Mouse (Mus musculus) limb, embryonic 11.5 days (tissue): ENCODE measurements at regions not wholly inside any gene's neighbourhood (a gene's known extent, or its start where the extent isn't known, plus 50 kb on each side); places are given as distances from the start of the nearest gene placed in this dataset.
"Not testable (repeated sequence)": the region's sequence is repeated elsewhere in the genome, so short reads cannot be mapped to it uniquely, and the experiment has no call there.

Source experiments
- ATAC-seq: fragments of 200-750 bp; cut with Nextera tagmentation; 2 replicates; pipeline ENCODE4 v1.8.0; 2017; ENCODE audit warnings: low read depth; ENCODE audit not compliant: insufficient number of reproducible peaks, low FRiP score, low TSS enrichment
- DNase-seq: peaks from one replicate; pipeline ENCODE4 v3.0.0-alpha.2; 2015; ENCODE audit warnings: low spot score
- H3K27ac ChIP-seq: fragments of 300-500 bp; sonication (generic); replicated peaks from 2 replicates; pipeline ENCODE4 v1.5.1; 2014; ENCODE audit warnings: low read depth, mild to moderate bottlenecking, low read length
- H3K27me3 ChIP-seq: fragments of 300-500 bp; sonication (generic); 2 replicates; pipeline ENCODE4 v1.6.1; 2014; ENCODE audit warnings: mild to moderate bottlenecking, low read length, mixed read lengths; ENCODE audit not compliant: control insufficient read depth, insufficient read depth
- H3K36me3 ChIP-seq: fragments of 300-500 bp; sonication (generic); 2 replicates; pipeline ENCODE4 v1.6.1; 2014; ENCODE audit warnings: mild to moderate bottlenecking, low read length, moderate library complexity, mixed read lengths; ENCODE audit not compliant: control insufficient read depth, insufficient read depth
- H3K4me1 ChIP-seq: fragments of 300-500 bp; sonication (generic); 2 replicates; pipeline ENCODE4 v1.6.1; 2014; ENCODE audit warnings: low read length, mixed read lengths; ENCODE audit not compliant: control insufficient read depth, insufficient read depth
- H3K4me2 ChIP-seq: fragments of 300-500 bp; sonication (generic); 2 replicates; pipeline ENCODE4 v1.6.1; 2014; ENCODE audit warnings: low read depth, mild to moderate bottlenecking, moderate library complexity; ENCODE audit not compliant: severe bottlenecking
- H3K4me3 ChIP-seq: fragments of 300-500 bp; sonication (generic); 2 replicates; pipeline ENCODE4 v1.5.1; 2014; ENCODE audit warnings: low read depth, low read length
- H3K9ac ChIP-seq: fragments of 300-500 bp; sonication (generic); 2 replicates; pipeline ENCODE4 v1.6.1; 2014; ENCODE audit warnings: mild to moderate bottlenecking, low read length
- H3K9me3 ChIP-seq: fragments of 300-500 bp; sonication (generic); 2 replicates; pipeline ENCODE4 v1.6.1; 2016; ENCODE audit warnings: low read length; ENCODE audit not compliant: control insufficient read depth
- WGBS: fragments of 180-500 bp; shearing (Covaris S2); extraction: QIAGEN DNeasy Blood & Tissue Kit; methylation state at CpG from one replicate; pipeline ENCODE4 v1.1.7; 2014; 5-methylcytosine and 5-hydroxymethylcytosine counted together

DNA sequence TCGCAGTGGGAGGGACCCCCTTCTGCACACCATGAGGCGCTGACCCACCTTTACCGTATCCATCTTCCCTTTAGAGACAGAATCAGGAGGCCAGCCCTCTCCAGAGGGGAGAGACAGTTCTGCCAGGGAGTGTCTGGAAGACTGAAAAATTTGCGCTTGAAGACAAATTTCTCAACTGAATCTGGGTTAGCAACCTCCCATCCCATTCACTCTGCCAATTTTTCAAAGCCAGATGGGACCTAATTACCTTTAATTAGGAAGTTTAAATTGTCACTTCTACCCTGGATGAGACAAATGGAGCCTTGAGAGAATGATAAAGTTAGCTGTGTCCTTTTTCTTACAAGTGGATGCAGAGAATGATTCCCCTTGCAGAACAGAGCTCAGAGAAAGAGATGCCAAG lies 70.2 kb upstream of the Lrpprc start:
- H3K4me2 ChIP-seq = no peak overlapping the region
- no peaks in the 10 kb centered on the region for H3K9me3 ChIP-seq
- DNase-seq (no peak), ATAC-seq (no peak)
- no peaks in the 10 kb centered on the region for H3K36me3 ChIP-seq
- H3K27me3 ChIP-seq = no peaks in the 10 kb centered on the region
- H3K9ac ChIP-seq = no peak overlapping the region
- WGBS = 73% methylated on average over 4 of the region's 4 CpGs
- 0 out of 2 replicates have a peak, but pooled peaks cover 2% of the 10 kb centered on the region for H3K4me1 ChIP-seq
- no peak overlapping the region for H3K27ac ChIP-seq
- no peak overlapping the region for H3K4me3 ChIP-seq

DNA sequence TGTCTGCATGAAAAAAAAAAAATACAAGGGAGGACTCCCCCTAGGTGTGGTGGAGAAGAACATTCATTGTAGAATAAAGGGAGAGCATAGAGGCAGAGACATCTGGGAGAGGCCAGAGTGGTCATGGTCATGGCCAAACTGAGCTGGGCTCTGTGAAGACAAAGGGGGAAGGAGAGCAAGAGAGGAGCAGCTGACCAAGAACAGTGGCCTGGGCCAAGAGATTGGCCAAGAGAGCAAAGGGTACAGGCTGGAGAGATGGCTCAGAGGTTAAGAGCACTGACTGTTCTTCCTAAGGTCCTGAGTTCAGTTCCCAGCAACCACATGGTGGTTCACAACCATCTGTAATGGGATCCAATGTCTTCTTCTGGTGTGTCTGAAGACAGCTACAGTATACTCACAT lies 73.6 kb upstream of the Lrpprc start:
- H3K27ac ChIP-seq, H3K9ac ChIP-seq, ATAC-seq, H3K27me3 ChIP-seq, H3K4me1 ChIP-seq, H3K4me2 ChIP-seq, H3K9me3 ChIP-seq, H3K4me3 ChIP-seq, DNase-seq, H3K36me3 ChIP-seq: not testable (repeated sequence)

DNA sequence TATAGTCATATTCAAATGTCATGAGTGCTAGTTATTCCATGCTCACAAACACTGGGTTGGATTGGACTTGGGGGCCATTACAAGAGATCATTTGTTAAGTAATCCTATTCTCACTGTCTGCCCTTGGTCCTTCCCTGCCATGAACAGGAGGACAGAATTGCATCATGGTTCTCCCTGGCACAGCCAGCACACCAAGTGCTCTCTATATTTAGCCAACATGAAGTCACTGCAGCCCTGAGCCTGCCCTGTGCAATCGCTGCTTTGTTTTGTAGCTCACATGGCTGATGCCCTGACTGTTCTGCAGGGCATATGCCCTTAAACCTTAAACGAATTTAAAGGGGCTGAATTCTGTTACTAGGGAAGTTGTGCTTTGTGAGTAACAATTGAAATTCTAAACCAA lies 74.6 kb upstream of the Lrpprc start:
- Histone ChIP-seq H3K9me3 (no peaks in the 10 kb centered on the region), H3K27me3 (no peaks in the 10 kb centered on the region), H3K4me2 (no peak overlapping the region), H3K4me3 (no peak overlapping the region), H3K4me1 (no peaks in the 10 kb centered on the region), H3K9ac (no peak overlapping the region), H3K36me3 (no peaks in the 10 kb centered on the region), H3K27ac (no peak overlapping the region)
- DNase-seq = no peak
- WGBS = 72% methylated on average over 2 of the region's 2 CpGs
- ATAC-seq = no peak

DNA sequence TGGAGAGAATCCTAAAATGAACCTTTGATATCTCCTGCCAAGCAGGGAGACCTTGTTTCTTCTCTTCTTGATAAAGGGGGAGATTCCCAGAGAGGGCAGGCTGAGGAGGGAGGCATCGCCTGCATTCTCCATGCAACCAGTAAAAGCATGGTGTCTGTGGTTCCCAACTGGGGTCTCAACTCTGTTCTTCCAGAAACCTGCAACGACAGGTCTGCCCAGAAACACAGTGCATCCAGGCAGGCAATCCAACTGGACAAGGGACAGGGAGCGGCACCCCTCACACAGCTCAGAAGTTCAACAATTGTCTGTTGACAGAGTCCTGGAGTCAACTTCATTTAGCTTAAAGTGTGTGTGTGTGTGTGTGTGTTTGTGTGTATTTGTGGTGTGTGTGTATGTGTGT lies 75.0 kb upstream of the Lrpprc start:
- H3K9me3 ChIP-seq = no peaks in the 10 kb centered on the region
- H3K4me3 ChIP-seq = no peak overlapping the region
- H3K9ac ChIP-seq = no peak overlapping the region
- H3K4me2 ChIP-seq = no peak overlapping the region
- 85% methylated on average over 3 of the region's 3 CpGs for WGBS
- H3K27ac ChIP-seq = no peak overlapping the region
- no peaks in the 10 kb centered on the region for H3K4me1 ChIP-seq
- ATAC-seq (no peak), DNase-seq (no peak)
- H3K27me3 ChIP-seq = no peaks in the 10 kb centered on the region
- H3K36me3 ChIP-seq = no peaks in the 10 kb centered on the region

DNA sequence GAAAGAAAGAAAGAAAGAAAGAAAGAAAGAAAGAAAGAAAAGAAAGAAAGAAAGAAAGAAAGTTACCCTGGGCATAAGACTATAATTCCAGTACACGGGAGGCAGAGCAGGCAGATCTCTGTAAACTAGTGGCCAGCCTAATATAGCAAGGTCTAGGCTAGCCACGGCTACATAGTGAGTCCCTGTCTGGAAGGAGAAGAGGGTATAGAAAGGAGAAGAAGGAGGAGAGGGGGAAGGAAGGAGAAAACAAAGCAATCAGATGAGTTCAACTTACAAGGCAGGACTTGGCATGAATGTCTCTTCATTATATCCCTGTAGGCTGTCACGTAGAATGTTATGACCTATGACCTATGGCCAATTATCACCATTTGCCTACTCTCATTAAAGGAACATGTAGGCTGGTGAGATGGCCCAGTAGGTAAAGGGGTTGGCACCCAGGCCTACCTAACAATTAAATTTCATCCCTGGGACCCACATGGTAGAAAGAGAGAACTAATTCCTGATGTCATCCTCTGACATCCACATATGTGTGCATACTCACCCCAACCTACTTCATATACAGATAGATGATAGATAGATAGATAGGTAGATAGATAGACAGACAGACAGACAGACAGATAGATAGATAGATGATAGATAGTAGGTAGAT lies 78.6 kb upstream of the Lrpprc start:
- Histone ChIP-seq H3K36me3 (no peaks in the 10 kb centered on the region), H3K27me3 (no peaks in the 10 kb centered on the region), H3K9me3 (no peaks in the 10 kb centered on the region), H3K4me2 (no peak overlapping the region), H3K4me3 (no peak overlapping the region), H3K27ac (no peak overlapping the region), H3K9ac (no peak overlapping the region), H3K4me1 (no peaks in the 10 kb centered on the region)
- no peak for ATAC-seq
- WGBS = 75% methylated on average over 3 of the region's 3 CpGs
- no peak for DNase-seq

DNA sequence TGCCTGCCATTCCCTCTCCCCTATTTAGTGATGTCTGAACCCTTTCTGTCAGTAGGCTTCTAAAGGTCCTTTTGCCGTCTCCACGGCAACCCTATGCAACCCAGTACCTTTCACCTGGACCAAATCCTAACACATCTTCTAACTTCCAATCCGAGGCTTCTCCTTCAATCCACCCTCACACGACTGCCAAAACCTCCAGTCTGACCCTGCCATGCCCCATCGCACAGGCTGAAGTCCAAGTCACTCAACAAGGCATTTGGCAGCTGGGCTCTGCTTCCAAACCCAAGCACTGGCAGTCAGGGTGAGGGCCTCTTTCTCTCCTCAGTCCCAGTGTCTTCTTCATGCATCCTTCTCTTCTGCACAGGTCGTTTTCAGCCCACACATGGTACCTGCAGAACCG lies 83.0 kb upstream of the Lrpprc start:
- DNase-seq = no peak
- Histone ChIP-seq H3K27ac (no peak overlapping the region), H3K4me1 (no peaks in the 10 kb centered on the region), H3K9me3 (no peaks in the 10 kb centered on the region), H3K4me2 (no peak overlapping the region), H3K36me3 (no peaks in the 10 kb centered on the region), H3K27me3 (no peaks in the 10 kb centered on the region), H3K9ac (no peak overlapping the region), H3K4me3 (no peak overlapping the region)
- no peak for ATAC-seq
- 86% methylated on average over 7 of the region's 7 CpGs for WGBS

DNA sequence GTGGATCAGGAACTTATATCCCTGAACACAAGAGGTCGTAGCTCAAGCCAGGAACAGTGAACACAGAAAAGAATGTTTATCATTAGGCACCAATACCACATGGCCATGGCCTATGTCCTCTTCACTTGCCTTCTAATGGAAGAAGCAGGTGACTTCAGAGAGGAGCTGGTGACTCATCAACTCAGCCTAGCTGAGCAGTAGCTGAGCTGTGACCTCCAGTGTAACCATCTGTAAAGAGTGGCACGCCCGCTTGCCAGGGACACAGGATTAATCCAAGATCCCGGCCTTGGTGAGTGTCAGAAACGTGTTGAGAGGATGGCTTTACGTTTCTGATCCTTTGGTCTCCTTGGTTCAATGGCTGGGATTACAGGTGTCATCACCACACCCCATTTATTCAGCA lies 82.0 kb upstream of the Ppm1b start:
- Histone ChIP-seq H3K9ac (no peak overlapping the region), H3K4me3 (no peak overlapping the region), H3K4me1 (no peaks in the 10 kb centered on the region), H3K27ac (no peak overlapping the region), H3K4me2 (no peak overlapping the region), H3K9me3 (no peaks in the 10 kb centered on the region), H3K36me3 (no peaks in the 10 kb centered on the region), H3K27me3 (no peaks in the 10 kb centered on the region)
- WGBS = 78% methylated on average over 6 of the region's 6 CpGs
- DNase-seq (no peak), ATAC-seq (no peak)

DNA sequence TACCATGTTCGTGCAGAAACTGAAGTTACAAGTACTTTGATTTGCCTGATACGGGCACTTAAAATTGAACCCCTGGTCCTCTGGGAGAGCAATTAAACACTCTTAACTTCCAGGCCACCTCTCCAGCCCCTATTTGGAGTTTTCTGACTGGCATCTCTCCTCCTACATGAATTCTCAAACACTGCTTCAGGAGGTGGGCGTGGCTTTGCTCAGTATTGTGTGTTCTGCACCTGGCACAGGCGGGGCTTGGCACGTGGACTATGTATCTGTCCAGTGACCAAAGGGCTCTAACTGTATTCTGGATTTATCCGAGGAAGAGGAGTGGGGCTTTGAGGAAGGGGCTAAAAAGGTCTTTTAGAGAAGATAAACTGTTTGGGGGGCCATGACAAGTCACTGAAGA lies 81.5 kb upstream of the Ppm1b start:
- no peaks in the 10 kb centered on the region for H3K9me3 ChIP-seq
- no peak for DNase-seq
- H3K9ac ChIP-seq = no peak overlapping the region
- no peaks in the 10 kb centered on the region for H3K4me1 ChIP-seq
- WGBS = 85% methylated on average over 6 of the region's 6 CpGs
- H3K4me3 ChIP-seq = no peak overlapping the region
- no peak for ATAC-seq
- H3K27ac ChIP-seq = no peak overlapping the region
- H3K36me3 ChIP-seq = no peaks in the 10 kb centered on the region
- no peaks in the 10 kb centered on the region for H3K27me3 ChIP-seq
- no peak overlapping the region for H3K4me2 ChIP-seq

DNA sequence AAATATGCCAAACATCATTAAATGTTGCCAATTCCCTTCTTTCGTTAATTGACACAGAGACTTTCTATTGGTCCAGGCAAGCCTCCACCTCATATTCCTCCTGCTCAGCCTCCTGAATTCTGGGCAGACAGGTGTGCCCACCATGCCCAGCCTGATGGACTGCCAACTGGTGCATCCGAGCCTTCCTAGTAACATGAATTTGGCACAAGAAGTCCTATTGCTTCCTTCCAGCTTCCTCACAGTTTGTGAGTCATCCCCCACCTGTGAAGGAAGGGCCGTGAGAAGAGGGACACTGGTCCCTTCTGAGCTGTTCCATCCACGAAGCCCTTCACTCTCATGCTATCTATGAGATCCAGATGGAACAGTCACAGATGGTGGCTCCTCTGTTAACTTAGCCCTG lies 80.5 kb upstream of the Ppm1b start:
- WGBS = 86% methylated on average over 4 of the region's 4 CpGs
- Histone ChIP-seq H3K27ac (no peak overlapping the region), H3K27me3 (no peaks in the 10 kb centered on the region), H3K36me3 (no peaks in the 10 kb centered on the region), H3K9me3 (no peaks in the 10 kb centered on the region), H3K4me3 (no peak overlapping the region), H3K4me2 (no peak overlapping the region), H3K9ac (no peak overlapping the region), H3K4me1 (no peaks in the 10 kb centered on the region)
- ATAC-seq (no peak), DNase-seq (no peak)
